Mouse (Mus musculus) layer of hippocampus, adult 8-10 months (tissue): ENCODE measurements around the gene Foxc1. TPM values are rescaled to one million over a fixed set of nuclear protein-coding genes. Genes with fewer than 3 reads are reported as not detected.

Experiments
- DNase-seq, 2 experiments: peaks; one replicate each; pipeline ENCODE4 v3.0.0; 2022; ENCODE audit warnings: low spot score in 2 of 2
- total RNA-seq, 4 experiments: library from RNA; stranded (reverse); gene quantifications; 2 replicates each; pipeline ENCODE4 v1.2.4; 2022

Gene Foxc1
- total RNA-seq, 4 experiments from 2014 or later = 4.1 to 5.0 (median 4.7) TPM

GRCm38 (mm10) chr13:31830332-31830731 lies 23.9 kb downstream of the Foxc1 start:
- DNase-seq = no peak

DNA sequence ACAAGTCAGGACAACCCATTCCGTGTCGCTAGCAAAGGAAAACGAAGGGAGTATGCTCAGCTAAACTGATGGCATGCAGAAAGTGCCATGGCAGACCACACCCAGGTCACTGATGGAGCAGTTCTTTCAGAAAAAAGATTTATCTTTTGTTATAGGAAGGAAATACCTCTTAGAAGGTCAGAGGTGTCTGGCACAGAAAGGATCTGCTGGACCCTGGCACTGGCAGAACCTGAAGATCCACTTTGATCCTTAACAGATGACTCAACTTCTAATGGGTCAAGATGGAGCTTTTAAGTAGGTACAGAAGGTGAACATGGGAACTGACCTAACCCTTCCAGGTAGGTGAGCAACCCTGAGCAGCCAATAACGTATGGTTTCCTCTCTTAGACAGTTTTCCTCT lies 29.4 kb downstream of the Foxc1 start:
- no peak for DNase-seq

DNA sequence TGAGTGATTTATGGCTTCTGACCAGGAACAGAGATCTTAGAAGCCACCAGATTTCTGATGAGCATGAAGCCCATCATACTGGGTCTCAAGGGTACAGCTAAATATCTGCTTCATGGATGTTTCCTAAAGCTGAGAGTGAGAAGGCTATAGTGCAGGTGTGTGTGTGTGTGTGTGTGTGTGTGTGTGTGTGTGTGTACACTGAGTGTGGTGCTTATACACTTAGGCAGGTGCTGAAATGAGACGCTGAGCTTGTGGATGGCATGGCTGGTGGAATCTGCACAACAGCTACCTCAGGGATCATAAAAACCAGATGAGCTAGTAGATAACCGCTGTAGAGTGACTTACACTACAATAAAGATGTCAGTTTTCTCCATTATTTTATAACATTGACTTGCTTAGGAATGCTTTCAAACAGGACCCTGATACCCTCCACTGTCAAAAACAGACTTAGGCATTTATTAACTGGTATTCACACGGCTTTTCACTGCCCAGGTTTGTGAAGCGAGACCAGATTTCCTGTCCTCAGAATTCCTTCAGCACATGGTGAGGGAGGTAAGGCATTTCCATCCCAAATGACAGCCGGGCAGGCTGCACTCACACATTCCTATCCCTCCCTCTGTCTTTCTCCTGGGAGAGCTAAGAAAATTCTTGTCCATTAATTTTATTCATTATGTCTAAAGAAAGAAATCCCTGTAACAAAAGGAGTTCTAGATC lies 43.0 kb downstream of the Foxc1 start:
- DNase-seq = no peak

GRCm38 (mm10) chr13:31853564-31853963 lies 47.1 kb downstream of the Foxc1 start:
- DNase-seq = no peak

DNA sequence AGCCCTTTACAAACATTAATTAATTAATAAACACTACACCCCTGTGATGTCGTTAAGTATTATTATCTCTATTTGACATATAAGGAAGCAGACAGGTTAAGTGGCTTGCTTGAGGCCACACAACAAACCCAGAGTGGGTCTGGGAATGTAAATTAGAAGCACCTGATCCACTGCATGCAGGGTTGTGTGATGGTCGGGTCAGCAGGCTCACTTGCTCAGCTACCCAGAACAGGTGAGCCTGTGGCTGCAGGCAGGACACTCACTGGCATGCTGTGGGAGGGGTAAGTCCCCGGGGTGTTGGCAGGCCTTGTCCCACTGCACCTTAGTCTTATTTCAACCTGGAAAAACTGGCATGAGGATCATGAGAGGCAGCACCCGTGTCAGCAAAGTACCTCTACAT lies 47.6 kb downstream of the Foxc1 start:
- no peak for DNase-seq

DNA sequence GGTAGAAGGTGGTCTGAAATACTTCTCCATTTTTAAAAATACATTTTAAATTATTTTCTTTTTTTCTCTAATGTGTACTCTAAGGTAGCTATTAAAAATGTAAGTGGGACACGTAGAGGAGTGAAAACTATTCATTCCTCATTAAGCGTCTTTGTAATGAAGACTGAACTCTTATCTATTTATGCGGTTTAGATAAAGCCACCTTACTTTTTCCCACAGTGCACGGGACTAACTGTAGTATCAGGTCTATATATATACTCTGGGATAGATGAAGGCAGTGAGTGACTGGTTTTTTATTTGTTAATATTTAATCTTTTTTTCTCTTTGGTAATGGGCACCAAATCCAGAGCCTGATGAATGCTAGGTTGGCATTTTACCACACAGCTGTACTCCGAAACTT lies 53.8 kb downstream of the Foxc1 start:
- DNase-seq = no peak

Other genes with a start within 250 kb of the Foxc1 start
- 1 to 10 TPM in 2 of 4 experiments, under 1 TPM in 2; 0.47 to 1.1 (median 0.84) TPM for gene A530084C06Rik, start 247.3 kb upstream of the Foxc1 start, total RNA-seq
- 1 to 10 TPM; 3.6 to 4.8 (median 4.7) TPM for gene Foxf2, start 180.8 kb upstream of the Foxc1 start, total RNA-seq